Mouse (Mus musculus) fat pad, adult 2 months (tissue): ENCODE data around the gene Ak3.
A peak's percentile ranks its signal among the peaks of the same experiment; 100 is the strongest.

Experiments
- DNase-seq: peaks from one replicate; pipeline ENCODE4 v3.0.0-alpha.2; 2011; ENCODE audit warnings: low read depth, low spot score; ENCODE audit errors: extremely low read depth

Gene Ak3

DNA sequence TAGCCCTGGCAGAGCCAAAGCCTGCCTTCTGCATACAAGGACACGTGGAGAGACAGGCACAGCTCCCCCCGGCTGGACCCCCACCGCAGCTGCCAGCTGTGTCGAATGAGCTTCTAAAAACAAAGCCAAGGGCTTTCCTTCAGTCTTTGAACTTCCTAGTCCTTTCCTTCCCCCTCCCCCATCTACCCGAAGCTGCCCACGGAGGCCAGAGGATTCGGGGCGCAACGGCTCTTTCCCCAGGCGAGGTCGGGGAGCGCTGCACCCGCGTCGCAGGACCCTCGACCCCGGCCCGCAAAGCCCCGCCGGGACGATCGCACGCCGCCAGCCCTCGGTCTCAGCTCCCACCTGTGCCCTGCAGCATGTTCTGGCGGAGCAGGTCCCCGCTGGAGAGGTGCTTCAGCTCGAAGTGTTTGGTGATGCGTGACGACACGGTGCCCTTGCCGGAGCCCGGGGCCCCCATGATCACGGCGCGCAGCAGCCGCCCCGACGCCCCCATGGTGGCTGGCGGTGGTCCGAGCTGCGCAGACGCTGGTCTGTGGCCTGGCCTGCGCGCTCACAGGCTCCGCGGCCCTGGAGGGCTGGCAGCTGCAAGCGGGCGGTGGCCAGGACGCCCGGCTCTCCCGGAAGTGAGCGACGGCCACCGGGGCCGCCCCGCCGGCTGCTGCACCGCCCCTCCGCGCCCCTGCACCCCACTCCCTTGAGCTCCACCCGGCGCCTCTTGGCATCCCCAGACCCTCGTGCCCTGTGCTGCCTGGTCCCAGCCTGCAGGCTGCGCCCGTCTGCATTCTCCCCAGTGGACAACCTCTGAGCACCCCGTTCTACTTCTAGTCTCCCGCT is at the start of gene Ak3:
Gene Ak3 (minus strand): TSS at position 628 of the 837 bp plus-strand sequence.
- DNase-seq, result no peak

DNA sequence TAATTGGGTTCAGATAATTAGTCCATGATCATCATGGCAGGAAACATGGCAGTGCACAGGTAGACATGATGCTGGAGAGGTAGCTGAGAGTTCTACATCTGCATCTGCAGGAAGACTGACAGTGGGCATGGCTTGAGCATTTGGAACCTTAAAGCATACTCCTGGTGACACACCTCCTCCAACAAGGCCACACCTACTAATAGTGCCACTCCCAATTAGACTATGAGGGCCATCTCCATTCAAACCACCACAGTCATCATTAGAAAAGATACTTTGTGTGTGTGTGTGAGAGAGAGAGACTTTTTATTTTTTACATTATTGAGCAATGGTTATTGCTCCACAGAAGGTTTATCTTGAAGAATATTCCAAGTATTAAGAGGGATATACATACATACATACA is 44.4 kb upstream of the Ak3 start:
- no peak for DNase-seq

DNA sequence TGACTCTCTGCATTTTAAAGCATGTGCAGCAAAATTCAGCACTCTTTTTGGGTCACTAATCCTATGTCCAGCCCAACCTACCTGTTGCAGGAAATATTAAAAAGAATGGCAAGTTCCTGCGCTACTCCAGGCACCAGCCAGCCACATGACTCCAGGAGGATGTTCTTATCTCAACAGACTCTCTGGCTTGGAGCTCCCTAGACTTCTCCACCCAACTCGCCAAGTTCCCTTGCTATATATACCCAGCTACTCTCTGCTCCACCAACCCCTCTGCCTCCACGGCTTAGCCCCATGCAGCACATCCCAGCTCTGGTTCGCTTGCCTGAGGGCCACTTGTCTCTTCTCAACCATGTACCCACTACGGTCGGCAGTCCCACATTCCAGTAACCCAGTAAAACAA is 40.9 kb upstream of the Ak3 start:
- no peak for DNase-seq

DNA sequence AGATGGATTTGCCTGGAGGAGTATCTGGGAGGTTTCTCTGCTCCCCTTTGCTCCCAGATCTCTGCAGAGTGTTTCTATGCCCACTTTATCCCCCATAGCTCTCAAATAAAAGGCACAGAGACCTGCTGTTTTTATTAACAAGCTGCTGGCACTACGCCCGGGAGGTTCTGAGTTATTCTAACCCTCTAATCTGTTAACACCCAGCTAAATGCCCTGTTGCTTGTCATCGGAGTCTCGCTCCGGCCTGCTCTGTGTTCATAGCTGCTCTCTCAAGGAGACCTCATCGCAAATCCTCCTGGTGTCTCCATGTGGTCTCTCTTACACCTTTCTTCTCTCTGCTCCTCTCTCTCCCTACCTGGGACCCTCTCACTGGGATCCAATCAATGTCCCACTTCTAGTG is 27.0 kb upstream of the Ak3 start:
- no peak for DNase-seq

DNA sequence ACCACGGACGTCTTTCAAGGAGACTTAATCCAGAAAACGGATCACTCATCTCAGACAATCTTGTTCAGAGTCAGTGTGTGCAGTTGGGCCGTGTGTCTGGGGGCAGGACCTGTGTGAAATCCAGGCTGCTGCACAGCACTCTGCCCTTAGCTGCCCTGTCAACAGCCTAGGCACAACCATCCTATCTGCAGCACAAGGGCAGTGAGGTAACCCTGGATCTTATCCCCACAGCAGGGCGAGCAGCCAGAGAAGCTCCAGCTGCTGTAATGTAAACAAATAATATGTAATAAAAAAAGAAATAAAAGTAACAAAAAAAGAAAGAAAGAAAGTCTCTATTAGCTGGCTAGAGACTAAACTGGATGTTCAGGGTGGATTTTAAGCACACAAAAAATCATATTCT is 21.4 kb upstream of the Ak3 start:
- no peak for DNase-seq

DNA sequence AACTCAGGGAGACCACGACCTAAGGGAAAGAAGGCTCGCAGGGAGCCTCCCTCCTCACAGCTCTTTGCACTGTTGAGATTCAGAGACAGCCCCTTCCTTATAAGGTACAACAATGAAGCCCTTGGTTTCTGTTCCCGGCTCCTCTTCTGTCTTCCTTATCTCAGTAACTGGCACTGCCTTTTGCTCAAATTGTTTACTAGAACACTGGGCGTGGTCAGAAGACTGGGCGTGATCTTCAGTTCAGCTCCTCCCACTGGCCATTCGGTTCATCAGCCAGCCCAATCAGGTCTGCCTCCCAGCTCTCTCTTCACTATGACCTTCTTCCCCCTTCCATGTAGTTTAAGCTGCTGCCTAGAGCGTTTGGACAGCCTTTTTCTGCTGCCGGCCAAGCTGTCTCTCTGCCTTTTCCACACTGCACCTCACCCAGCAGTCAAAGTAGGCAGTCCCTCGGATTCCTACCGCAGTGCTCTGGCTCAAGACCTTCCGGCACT is 19.3 kb upstream of the Ak3 start:
- peak; percentile 57 for DNase-seq

DNA sequence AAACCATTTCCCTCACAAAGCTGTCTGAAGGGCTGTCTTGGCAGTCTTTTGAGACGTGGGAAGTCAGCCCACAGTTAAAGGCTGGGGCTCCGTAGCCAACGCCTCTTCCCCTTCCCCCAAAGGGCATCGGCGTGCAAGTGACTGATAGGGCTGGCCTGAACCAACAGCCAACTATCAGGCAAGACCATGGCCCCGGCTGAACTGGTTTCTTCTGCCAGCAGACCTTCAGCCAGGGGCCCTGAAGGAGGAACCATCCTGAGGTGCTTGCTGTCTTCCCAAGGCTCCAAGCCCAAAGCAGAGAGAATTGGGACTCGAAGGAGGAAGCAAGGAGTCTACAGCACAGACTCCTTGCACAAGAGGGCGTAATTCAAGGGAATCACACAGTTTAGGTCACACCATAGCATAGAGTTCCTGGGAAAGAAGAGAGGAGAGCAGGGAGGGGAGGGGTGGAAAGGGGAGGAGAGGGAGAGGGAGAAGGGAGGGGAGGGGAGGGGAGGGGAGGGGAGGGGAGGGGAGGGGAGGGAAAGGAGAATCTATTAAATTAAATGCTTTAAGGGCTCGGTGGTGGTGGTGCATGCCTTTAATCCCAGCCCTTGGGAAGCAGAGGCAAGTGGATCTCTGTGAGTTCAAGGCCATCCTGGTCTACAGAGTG is 16.8 kb upstream of the Ak3 start:
- DNase-seq, result no peak

DNA sequence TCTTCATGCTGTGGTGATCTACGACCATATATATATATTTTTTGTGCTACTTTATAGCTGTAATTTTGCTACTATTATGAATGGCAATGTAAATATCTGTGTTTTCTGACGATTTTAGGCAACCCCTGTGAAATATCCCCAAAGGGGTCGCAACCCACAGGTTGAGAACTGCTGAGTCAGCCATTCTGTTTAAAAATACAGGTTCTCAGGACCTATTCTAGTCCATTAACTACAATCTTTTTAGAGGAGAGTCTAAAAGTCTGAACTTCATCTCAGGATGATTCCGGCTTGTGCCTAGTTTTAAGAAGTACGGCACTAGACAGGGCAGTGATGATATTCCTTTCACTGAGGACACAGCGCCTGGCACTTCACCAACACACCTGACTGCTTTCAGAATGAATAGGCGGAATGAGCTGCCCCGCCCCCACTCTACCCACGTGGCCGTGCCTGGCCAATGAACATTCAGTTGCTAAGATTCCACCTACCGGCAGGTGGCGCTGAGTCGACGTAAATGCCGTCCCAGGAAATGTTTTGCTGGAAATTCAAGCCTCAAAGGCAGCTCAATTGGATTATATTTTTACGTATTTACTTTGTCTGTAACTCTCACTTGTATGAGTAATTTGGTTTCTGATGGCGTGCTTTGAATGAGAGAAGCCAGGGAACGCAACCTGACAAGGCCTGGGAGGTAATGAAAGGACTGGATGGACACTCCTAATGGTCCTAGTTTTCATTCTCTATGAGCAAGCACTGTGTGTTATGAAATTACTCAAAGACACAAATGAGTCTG is 16.0 kb upstream of the Ak3 start:
- no peak for DNase-seq

DNA sequence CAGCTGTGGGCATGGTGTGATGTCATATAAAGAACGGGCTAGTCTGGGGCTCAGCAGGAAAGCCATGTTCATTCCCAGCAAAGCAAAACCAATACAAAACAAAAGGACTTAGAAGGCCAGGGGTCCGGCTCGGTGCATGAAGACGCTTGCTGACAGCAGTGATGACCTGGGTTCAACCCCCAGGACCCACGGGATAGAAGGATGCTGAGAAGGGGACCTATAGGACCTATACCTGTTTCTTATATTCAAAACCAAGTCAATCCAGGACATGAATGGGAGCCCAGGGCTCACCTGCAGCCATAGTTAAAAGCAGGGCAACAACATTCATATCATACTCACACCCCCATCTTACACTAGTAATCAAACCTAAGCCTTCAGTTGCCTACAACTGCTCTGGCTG is 15.2 kb upstream of the Ak3 start:
- no peak for DNase-seq

DNA sequence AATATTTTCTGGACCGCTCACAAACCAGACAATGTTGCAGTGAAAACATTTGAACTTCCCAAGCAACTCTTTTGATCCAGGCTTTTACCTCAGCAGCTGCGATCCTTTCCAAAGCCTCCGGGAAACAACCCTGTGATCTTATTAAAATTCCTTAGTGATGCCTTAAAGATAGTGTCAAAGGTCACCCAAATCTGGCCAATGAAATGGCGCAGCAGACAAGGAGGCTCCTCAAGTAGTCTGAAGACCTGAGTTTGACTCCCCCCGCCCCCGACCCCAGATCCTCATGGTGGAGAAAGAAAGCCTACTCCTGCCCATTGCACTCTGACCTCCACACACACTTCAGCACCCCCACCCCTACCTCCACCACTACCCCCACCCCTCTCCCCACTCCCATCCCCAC is 12.5 kb upstream of the Ak3 start:
- DNase-seq, result no peak

DNA sequence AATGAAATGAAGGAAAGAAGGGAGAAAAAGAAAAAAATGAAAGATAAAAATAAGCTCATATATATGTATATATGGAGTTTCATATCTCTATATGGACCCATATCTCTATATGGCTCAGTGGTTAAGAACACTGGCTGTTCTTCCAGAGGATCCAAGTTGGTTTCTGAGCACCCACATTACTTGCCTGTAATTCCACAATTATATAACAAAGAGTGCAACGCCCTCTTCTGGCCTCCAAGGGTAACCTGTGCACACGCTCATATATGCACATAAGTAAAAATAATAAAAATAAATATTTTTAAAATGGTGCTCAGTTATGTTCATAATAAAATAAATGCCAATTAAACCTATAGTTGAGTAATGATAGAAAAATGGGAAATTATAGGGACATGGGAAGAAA is 11.9 kb upstream of the Ak3 start:
- no peak for DNase-seq

DNA sequence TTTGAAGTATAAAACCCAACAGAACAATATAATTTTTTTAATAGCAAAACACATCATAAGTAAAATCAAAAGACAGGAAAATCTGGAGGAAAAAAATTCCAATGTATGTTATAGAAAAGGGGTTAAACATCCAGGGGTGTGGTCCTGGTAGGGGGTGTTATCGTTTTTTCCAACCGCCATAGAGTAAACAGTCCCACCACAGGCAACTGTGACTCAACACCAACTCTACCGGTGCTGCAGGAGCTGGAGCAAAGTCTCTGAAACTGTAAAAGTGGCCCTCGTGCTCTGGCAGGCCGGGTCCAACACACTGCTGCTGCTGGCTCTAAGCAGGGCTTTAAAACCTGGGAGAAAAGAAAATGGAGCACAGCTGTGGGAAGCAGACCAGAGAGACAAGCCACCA is 11.0 kb upstream of the Ak3 start:
- DNase-seq, result no peak

DNA sequence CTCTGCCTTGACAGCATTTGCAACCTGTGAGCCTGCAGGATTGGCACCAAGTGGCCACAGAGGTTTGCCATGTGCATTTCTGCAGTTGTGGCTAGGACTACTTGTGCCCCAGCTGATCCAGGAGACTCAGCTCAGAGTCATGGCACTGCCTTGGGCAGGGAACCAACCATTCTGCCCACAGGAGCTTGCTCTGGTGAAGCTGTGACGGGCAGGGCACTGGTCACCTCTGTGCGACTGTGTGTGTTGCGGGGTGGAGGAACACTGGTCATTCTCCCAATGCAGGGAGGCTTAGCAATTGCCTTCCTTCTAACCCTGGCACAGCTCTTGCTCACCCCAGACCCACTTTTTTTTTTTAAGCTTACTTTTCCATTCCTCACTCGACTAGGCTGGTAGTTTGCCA is 7.7 kb upstream of the Ak3 start:
- DNase-seq, result no peak

DNA sequence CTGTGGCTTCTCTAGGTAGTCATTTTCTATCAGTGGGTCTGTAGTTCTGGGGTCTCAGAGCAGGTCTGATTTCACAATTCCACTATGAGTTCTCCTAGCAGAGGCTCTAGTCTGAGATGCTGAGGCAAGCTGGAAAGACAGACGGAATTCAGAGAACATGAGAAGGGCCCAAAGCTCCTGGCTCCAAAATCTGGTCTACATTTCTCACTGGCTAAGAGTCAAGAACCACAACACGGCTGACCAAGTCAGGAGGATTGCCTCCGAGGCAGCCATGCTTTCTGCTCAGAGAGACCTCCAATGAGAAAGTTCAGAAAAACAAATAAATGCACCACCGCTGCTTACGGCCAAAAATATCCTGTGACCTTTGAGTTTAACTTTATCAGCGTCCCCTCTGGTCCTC is 6.8 kb upstream of the Ak3 start:
- DNase-seq, result no peak

DNA sequence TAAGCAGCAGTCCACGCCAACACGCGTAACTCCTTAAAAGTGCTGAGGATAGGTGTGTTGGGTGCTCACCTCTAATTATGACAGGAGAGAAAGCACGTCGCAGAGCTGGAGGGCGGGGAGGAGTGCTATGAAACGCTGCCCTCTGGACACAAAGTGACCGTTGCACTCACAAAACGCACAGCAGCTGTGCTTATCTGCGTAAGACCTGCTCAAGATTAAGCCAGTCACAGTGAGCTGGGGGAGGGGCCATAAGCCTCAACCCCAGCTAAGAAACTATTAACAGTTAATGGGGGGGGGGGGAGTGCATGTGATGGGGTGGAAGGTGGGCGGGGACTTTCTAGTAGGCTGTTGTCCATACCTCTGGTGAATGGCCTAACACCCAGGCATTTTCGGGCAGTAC is 5.0 kb upstream of the Ak3 start:
- no peak for DNase-seq

DNA sequence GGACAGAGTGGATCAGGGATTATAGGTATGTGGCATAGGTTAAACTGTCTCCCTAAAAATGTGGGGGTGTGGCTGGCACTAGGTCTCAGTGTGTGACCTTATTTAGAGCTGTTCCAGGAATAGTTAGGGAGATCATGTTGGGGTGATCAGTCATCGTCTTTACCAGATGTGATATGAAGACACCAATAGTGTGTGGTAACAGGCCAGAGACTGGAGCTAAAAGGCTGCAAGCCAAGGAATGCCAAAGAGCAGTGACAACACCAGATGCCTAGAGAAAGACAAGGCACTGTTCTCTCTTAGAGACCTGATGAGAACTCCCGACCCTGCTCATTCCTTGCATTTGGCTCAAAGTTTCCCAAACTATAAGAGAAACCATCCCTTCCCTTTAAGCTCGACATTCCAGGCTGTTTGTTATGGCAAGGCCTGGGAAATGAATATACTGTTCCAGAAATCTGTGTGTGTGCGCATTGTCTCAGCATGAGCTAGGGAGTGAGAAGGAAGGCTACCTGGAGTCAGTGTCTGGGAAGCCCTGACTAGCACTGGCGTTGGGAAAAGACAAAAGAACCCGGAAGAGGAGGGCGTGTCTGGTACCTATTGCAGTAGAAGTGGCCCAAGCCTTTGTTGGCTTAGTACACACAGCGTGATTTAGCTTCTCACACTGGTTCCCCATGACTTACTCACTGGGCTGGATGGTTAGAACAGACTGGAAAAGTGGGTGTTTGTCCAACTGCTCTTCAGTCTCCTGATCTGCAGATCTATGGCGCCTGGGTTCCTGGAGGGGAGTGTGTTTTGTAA is 2.6 kb upstream of the Ak3 start:
- peak; percentile 85 for DNase-seq

DNA sequence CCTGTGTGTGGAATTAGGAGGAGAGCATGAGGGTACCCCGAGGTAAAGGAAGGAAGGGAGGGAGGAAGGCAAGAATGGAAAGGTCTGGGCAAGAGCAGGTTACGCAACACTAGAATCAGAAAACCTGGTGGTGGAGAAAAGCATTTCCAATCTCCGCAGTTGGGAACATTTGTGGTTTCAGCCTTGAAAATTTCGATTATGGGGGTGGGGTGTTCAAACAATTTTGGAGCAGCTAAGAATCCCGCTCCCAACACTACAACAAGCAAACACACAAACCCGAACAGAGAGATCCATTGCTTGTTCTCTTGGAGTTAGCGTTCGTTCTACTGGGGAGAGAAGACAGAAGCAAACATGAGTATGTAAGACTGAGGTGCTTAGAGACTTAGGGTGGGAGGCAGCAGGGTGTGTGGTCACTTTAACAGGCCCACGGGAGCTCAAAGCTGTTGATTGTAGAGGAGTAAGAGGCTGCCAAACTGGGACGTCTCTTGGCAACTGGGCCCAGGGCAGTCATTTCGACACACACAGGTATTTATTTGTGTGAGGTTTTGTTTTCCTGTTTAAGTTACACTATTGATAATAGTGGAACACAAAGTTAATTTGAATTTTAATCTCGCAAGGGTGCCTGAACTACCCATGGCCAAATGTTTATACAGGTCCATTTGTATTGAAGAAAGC is 1.8 kb upstream of the Ak3 start:
- DNase-seq, result peak; percentile 74

DNA sequence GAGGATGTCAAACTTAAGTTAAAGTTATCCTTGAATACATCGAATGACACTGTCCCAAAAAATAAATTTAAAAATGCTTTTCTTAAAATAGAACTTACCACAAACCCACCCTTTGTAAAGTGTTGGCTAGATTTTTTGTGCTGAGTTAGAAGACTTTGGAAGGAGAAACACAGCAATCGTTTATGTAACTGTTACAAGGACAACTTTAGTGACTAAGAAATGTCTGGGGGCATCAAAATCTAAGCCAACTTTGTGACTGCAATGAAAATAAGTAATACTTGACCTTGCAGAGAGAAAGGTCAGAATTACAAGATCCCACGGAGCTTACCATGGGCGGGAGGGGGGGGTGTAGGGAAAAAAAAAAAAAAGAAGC is 814 bp downstream of the Ak3 start:
- DNase-seq, result no peak

DNA sequence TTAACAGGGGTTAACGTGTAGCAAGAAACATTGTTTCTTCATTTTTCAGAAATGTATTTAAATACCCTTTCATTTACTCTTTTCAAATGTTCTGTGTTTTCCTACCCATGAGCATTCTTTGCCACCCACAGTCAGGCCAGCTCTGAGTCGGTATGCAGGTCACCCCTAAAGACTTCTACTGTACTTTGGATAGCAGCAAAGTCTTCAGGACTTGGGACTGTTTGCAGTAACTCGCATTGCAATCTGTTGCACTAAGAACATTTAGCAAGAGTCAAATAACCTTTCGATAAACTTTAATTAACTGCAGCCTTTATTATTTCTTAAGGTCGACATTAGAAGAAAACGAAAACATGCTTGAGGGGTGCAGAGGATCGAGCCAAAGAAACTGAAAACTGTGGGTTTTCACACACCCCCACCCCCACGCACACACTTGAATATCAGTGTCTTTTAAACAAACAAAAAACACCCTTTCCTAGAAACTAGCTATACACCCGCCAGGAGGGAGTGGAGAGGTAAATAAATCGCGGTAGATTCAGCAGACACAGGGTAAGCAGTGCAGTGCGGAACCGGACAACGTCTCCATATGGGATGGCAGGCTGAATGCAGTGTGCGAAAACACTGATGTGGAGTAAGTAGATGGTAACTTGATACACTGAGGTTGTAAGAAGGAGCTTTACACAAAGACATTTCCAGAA is 1.7 kb downstream of the Ak3 start:
- no peak for DNase-seq

DNA sequence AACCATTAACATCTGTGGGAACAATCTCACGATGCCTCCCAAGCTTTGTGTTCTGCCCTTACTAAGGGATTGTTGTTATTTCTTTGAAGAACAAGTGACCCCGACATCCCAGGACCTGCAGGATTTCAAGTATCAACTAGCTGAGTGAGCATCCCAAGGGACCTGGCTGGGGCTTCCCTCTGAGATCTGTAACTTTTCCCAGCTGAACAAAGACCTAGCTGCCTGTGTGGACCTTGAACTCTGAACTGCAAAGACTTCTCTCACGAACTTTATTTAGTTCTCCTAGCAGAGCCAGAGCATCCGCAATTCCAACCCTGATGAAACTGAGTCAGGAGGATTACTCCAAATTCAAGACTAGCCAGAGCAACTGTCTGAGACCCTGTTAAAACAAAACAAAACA is 2.4 kb downstream of the Ak3 start:
- no peak for DNase-seq
